Mouse (Mus musculus): ENCODE results near the gene Myo16.
A peak's percentile ranks its signal among the peaks of the same experiment; 100 is the strongest.

The Myo16 gene

DNA sequence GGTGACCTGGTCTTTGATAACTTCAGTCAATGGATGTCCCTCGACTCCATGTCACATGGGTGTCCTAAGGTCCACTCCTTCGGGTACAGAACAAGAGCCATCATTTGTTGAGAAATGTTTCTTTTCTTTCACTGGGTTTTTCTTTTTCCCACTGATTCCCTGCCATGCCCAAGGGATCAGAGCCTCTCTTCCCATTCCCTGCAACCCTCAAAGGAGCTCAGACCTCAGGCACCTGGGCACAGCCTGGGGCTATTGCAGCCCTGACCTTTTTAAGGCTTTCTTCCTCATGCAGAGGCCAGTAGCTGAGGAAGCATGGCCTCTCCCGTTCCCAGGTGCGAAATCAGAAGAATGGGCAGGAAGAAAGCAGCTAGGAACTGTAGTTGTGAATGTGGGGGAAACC, 23.4 kb downstream of the Myo16 start:
- DNase-seq: no peak

GRCm38 (mm10) chr8:10178986-10179385, 25.3 kb downstream of the Myo16 start:
- DNase-seq: no peak

GRCm38 (mm10) chr8:10190607-10191006, 36.9 kb downstream of the Myo16 start:
- DNase-seq: no peak

DNA sequence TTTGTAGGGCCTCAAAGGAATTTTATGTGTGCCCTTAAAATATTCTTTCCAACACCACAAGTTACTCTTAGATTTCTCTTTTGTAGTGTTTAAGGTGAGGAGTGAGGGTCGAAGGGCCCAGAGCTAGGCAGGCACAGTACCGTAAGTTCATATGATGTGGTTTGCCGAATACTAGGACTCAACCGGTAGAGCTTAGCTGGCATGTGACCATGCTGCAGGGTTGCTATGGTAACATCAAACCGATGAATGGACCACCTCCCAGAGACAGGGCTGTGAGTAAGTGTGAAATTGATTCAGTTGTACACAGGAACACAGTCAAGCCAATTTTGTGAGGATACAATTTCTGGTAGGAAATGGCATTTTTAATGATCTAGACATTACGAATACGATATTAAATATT, 44.5 kb downstream of the Myo16 start:
- DNase-seq: no peak

DNA sequence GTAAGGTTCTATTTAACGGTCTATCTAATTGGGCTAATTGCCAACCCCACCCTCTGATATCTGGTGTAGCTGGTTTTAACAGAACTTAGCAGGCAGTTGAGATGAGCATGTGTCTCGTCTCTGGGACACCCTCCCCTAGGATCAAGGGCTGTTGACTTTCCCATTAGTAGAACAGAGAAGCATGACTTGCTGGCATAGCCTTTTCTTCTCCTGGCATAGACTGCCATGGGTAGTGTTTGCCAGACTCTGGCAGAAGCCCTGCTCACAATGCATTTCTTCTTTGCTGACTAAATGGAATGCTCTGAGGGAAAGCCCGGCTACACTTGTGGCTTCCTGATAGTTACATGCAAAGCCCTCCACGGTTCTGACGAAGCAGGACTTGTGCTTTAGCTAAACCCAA, 45.6 kb downstream of the Myo16 start:
- DNase-seq: no peak

DNA sequence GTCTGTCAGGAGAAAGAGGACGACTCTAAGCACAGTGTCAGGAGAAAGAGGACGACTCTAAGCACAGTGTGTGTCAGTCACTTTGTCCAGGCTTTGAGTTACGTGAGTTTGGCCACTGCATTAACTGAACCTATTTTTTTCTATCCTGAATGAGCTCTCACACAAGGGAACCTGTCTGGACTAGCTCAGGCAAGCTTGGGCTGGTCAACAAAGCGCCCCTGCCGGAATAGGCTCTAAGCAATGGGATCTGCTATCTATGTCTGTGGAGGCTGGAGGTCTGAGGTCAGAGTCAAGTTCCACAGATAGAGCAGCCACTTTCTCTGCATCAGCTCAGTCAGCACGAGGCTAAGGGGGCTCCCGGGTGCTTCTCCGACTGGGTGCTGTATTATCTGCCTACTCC, 46.3 kb downstream of the Myo16 start:
- DNase-seq: no peak

DNA sequence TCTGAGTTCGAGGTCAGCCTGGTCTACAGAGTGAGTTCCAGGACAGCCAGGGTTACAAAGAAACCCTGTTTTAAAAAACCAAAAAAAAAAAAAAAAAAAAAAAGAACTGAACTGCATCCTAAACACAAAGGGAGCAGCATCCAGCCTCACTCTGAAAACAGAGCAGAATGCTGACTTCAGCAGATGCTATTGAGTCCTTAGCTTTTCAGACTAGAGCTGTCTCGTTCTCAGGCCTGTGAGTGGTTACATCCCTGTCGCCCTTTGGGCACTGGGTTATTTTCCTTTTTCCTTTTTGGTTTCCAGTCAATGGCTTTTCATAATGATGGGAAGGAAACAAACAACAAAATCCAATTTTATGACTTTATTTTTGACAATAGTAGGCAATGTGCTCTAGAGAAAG, 61.3 kb downstream of the Myo16 start:
- DNase-seq: no peak

DNA sequence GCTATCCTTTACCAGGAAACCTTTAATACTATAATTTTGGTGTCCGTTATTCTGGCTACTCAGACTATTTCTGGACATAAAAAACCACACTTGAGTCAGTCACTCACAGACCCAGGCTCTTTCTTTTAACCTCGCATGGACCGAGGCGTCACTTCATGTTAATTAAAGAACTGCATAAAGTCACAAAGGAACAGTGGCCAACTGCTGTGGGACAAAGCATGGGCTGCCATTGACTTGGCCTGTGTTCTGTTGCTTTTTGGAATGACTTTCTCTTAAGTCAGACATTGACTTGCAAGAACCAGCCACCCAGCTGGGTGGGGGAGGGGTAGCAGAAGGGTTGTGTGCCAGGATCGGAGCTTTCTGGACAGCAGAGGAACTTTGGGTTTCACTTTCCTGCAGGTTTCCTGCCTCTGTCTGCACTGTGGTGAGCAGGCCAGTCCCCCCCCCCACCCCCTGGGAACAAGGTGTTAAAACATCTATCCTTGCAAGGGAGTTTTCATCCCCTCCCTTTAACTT, 66.1 kb downstream of the Myo16 start:
- no peak for DNase-seq

DNA sequence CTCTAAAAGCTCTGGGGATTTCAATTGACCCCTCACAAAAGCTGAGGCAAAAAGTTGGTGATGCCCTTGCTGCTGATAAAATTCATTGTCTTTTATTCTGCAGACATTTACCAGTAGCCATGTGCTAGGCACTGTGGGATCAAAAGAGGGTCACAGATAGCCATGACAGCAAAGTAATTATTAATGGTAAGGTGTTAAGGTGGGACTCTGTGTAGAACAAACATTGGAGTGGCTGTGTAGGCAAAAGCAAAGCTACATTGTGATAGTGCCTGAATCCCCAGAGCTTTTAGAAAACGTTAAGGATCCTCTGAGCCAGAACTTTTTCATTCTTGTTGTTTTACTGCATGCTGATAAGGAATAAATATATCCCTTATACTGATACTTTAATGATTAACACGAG, 69.1 kb downstream of the Myo16 start:
- DNase-seq: no peak

DNA sequence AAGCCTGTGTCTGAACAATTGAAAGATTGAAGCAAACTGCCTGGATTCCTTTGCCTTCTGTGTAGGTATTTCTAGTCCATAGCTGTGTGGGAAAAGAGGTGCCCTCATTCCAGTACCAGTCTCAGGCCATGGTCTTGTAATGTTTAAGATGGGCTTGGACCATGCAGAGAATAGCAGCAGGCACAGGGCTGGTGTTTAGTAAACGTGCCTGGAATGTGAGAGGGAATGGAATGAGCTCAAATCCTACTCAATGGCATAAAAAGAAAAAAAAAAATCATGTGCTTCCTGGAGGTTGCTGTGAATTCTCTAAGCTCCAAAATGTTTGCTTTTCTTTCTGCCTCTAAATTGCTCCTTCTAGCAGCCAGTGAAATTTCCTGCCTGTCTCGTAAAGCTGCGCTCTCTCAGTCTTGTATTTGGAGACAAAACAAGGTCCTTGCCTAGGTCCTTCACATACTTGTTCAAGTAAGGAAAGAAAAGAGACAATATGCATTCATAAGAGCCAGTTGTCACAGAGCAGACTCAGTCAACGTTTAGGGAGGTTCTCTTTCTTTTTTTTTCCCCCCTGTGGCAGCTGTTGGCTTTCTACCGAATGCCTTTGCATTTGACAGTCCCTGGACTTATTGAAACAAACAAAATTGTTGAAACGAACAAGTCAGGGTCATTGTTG, 70.0 kb downstream of the Myo16 start:
- no peak for DNase-seq

DNA sequence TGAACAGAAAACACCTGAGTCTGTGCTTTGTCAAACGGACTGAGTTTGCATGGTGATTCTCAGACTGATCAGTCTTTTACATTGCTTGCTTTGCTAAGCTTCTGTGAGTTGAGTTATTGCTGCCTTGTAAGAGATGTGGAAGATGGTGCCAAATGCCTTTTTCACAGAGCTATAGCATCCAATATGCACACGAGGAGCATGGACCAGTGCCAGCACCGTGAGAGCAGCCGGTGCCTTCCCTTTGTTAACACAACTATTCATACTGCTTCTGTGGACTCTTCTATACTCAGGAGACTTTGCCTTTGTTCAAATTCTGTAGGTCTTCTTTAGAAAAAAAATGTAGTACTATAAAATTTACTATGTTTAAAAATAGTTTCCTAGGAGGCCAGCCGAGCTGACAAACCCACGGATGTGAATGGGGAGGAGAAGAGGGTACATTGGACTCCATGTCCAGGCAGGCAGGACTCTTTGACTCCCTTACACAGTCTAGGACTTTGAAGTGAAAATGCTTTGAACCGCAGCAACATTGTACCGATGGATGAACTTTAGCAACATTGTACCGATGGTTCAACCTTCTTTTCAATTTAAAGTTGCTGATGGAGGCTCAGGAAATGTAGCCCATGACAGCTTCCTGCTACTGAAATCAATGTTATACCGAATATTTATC, 70.7 kb downstream of the Myo16 start:
- no peak for DNase-seq

GRCm38 (mm10) chr8:10225018-10225417, 71.3 kb downstream of the Myo16 start:
- no peak for DNase-seq

DNA sequence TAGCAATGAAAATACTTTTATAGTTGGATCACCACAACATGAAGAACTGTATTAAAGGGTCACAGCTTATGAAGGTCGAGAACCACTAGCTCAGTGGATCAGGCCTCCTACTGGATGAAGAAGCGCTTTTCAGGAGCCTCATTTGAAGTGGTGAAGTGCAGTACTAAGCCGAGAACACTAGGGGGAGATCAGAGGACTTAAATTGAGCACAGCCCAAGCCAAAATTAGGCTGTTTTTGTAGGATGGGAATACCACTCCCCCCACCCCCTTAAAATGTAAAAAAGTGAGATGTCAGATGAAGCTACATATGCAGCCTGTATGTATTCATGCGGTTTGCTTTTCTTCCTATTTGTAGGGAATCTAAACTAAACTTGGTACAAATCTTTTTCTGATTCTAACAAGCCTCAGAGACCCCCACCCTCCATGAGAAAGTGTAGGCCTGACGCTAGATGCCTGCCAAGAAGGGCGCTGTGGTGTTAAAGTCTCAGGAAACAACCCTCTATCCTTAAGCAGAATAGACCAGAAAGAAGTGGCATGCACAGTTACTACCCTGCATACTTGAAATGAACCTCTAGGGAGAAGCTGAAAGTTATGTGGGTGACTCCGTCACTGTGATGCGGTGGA, 77.1 kb downstream of the Myo16 start:
- DNase-seq: peak; percentile 66

GRCm38 (mm10) chr8:10234516-10234915, 80.8 kb downstream of the Myo16 start:
- no peak for DNase-seq

- DNase-seq: no peak
Observed at GRCm38 (mm10) chr8:10243344-10243743, 89.6 kb downstream of the Myo16 start.

GRCm38 (mm10) chr8:10249156-10249555, 95.4 kb downstream of the Myo16 start:
- no peak for DNase-seq

- no peak for DNase-seq
Observed at GRCm38 (mm10) chr8:10255741-10256140, 102.0 kb downstream of the Myo16 start.

- DNase-seq: no peak
Observed at GRCm38 (mm10) chr8:10256563-10256962, 102.9 kb downstream of the Myo16 start.

DNA sequence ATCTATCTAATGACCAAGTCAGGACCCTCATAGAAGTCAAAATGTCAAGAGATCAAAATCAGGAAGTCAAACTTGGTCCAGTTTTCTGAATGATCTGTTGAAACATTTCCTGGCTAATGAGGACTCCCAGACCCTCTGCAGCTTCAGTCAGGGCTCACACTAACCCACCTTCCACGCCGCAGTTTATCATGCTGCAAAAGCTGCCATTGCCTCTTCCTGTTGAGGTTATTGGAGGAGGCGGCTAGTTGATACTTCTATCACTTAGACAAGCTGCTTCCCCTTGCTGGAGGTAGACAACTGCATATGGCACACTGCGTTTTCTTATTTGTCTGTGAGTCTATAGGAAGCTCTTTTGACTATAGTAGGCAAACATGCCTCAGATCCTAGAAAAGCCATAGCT, 116.4 kb downstream of the Myo16 start:
- DNase-seq: no peak

GRCm38 (mm10) chr8:10292600-10292999, 138.9 kb downstream of the Myo16 start:
- no peak for DNase-seq

DNA sequence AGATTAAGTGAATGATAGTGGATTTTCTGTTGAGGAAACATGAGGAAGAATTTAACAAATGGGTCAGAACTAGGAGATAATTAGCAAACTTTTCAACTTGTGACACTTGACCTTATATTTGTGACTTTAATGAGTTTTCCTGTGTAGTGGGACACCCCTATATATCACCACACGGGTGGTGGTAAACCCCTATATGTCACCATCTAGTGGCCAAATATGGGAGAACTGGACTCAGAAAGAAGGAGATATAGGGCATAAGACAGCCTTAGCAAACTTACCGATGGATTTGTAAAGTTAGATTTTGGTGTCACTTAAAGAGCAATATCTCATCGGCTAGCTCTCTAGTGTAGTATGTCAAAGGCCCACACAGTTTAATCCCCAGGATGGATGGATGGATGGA, 147.1 kb downstream of the Myo16 start:
- DNase-seq: peak; percentile 8

DNA sequence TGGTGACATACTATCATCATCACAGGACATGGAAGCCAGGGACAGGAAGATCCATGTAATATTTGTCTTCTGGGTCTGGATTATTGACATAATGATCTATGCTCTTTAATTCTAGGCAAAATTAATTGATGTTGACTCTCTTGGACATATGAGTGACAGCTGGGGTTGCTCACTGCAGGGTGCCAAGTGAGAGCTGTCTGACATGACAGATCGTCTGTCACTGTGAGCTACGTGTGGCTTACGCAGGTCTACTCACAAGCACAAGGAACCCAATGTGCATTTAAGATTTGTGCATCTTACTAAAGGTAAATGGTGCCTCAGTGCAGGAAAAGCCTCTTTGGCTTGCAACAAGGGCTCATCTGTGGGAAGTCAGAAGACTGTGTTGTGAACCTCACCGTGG, 149.3 kb downstream of the Myo16 start:
- DNase-seq: no peak

GRCm38 (mm10) chr8:10303992-10304391, 150.3 kb downstream of the Myo16 start:
- no peak for DNase-seq

DNA sequence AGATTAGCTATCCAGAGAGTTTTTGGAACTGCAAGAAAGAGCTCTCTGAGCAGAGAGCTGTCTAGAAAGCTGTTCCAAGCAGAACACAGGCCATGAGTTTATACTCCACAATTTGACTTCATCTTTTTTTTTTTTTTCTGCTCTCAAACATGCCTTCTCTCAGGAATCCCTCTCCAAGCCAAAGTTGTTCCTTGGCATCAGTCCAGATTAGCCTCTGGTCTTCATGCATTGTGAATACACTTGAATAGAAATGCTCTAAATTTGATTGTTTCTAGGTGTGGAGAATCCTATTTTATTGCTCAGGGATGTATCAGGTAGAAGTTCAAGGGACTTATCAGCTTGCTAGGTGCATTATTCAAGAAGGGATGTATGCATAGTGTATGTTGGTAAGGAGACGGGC, 151.0 kb downstream of the Myo16 start:
- DNase-seq: no peak

Measured in lung, postnatal 36 days (tissue).